Mouse (Mus musculus) effector memory CD4-positive, alpha-beta T cell, adult 7 months (primary cell): ENCODE data around the gene Mrc1. TPM values are rescaled to one million over a fixed set of nuclear protein-coding genes. Genes with fewer than 3 reads are reported as not detected.

Source experiments
- polyA plus RNA-seq: library from polyadenylated mRNA; unstranded; fragments of 100-300 nt; shearing (Covaris generic); gene quantifications from one replicate; pipeline ENCODE4 v1.2.1, GENCODE M21; 2017

The Mrc1 gene
- polyA plus RNA-seq, result not detected

DNA sequence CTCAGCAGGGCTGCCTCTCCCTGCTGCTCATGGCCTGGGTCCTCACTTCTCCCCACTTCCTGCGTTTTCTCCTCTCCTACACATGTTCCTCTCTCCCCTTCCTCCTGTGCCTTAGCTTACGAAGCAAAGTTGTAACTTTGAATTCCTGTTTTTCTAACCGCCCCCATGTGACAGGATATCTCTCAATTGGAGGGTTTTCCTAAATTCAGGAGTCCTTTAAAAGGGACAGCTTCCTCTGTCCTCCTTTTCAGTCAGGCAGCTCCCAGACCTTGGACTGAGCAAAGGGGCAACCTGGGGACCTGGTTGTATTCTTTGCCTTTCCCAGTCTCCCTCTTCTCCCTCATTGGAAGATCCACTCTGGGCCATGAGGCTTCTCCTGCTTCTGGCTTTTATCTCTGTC, at the start of gene Mrc1:
Gene Mrc1, plus strand, starts transcription at position 244 of the 400 bp plus-strand sequence.

Other genes with a start within 250 kb of the Mrc1 start
- gene Hacd1, start 173.3 kb upstream of the Mrc1 start, polyA plus RNA-seq, result not detected
- 22.7 TPM for gene Stam, start 155.3 kb upstream of the Mrc1 start, polyA plus RNA-seq
- not detected for gene Tmem236, start 54.9 kb upstream of the Mrc1 start, polyA plus RNA-seq
- not detected for gene Slc39a12, start 158.9 kb downstream of the Mrc1 start, polyA plus RNA-seq